In genomic region chr19:14389881-14390837, GRCm38 (mm10) we compare ENCODE assay signal across 12 mouse cellular contexts.
DNase-seq lines count a peak whose midpoint lies in the region; ATAC-seq and TF ChIP-seq lines count a peak whose summit lies in the region.
"Had no signal": no experiment of that assay in that cellular context is flagged by ENCODE, and none has a peak within 500 bp of the region (broad histone marks: within the 10 kb centered on the region; RNA-seq: fewer than 3 reads in every experiment).

No protein-coding gene starts in this region.

- H3K9me3 ChIP-seq in heart, embryonic 11.5 days (replicated peaks; ENCODE audit: control insufficient read depth, low read length): no peaks in the 10 kb centered on the region
- H3K9me3 ChIP-seq in kidney, embryonic 16.5 days (ENCODE audit: low read length): no peaks in the 10 kb centered on the region; the same call in 1 of the 2 replicates
- no peaks in the 10 kb centered on the region for H3K9me3 ChIP-seq in midbrain, embryonic 14.5 days (ENCODE audit: control insufficient read depth, low read length)
- H3K9me3 ChIP-seq in midbrain, embryonic 11.5 days (ENCODE audit: control insufficient read depth, low read length): no peaks in the 10 kb centered on the region
- H3K9me3 ChIP-seq: stomach, embryonic 15.5 days had no signal

- no peak overlapping the region for H3K4me3 ChIP-seq in heart, embryonic 11.5 days (ENCODE audit: low read depth, low read length)
- no peak overlapping the region for H3K4me3 ChIP-seq in kidney, embryonic 16.5 days (ENCODE audit: low read length)
- no peak overlapping the region for H3K4me3 ChIP-seq in kidney, adult 2 months (ENCODE audit: insufficient read depth, low read depth, low read length)
- H3K4me3 ChIP-seq in midbrain, embryonic 14.5 days (replicated peaks; ENCODE audit: low read depth, low read length): no peak overlapping the region
- no peak overlapping the region for H3K4me3 ChIP-seq in midbrain, embryonic 11.5 days (ENCODE audit: low read depth, low read length)
- H3K4me3 ChIP-seq: stomach, embryonic 15.5 days had no signal

- no peak overlapping the region for H3K9ac ChIP-seq in heart, embryonic 11.5 days (ENCODE audit: low read depth, low read length)
- no peak overlapping the region for H3K9ac ChIP-seq in kidney, embryonic 16.5 days (replicated peaks; ENCODE audit: low read length)
- H3K9ac ChIP-seq in midbrain, embryonic 14.5 days (replicated peaks; ENCODE audit: low read length): no peak overlapping the region
- H3K9ac ChIP-seq in midbrain, embryonic 11.5 days (ENCODE audit: low read length): no peak overlapping the region
- H3K9ac ChIP-seq: stomach, embryonic 15.5 days had no signal

- TF ChIP-seq POLR2A in kidney, adult 2 months (IDR thresholded peaks at IDR 0.05; ENCODE audit: low read depth, low read length): no peak

- no peaks in the 10 kb centered on the region for H3K4me1 ChIP-seq in heart, embryonic 11.5 days (ENCODE audit: control insufficient read depth, insufficient read depth, low read length)
- no peaks in the 10 kb centered on the region for H3K4me1 ChIP-seq in kidney, embryonic 16.5 days (ENCODE audit: insufficient read depth, low read length)
- H3K4me1 ChIP-seq in kidney, adult 2 months (ENCODE audit: control insufficient read depth, insufficient read depth, low read length): no peaks in the 10 kb centered on the region
- no peaks in the 10 kb centered on the region; the same call in 1 of the 2 replicates for H3K4me1 ChIP-seq in midbrain, embryonic 14.5 days (ENCODE audit: control insufficient read depth, insufficient read depth, low read length)
- H3K4me1 ChIP-seq in midbrain, embryonic 11.5 days (ENCODE audit: control insufficient read depth, insufficient read depth, low read length): no peaks in the 10 kb centered on the region
- H3K4me1 ChIP-seq: stomach, embryonic 15.5 days had no signal

- no peak for ATAC-seq in heart, embryonic 11.5 days (replicated peaks; ENCODE audit: insufficient number of reproducible peaks, low FRiP score, low TSS enrichment)
- ATAC-seq in kidney, embryonic 16.5 days (ENCODE audit: low FRiP score, low TSS enrichment): peak; percentile 70; the same call in 1 of the 2 replicates
- ATAC-seq in midbrain, embryonic 14.5 days (ENCODE audit: low FRiP score, low TSS enrichment): no peak
- ATAC-seq in midbrain, embryonic 11.5 days (ENCODE audit: low FRiP score): no peak

- H3K36me3 ChIP-seq in heart, embryonic 11.5 days (ENCODE audit: control insufficient read depth, insufficient read depth, low read length): no peaks in the 10 kb centered on the region
- H3K36me3 ChIP-seq in kidney, embryonic 16.5 days (ENCODE audit: insufficient read depth, low read length): no peaks in the 10 kb centered on the region
- no peaks in the 10 kb centered on the region for H3K36me3 ChIP-seq in kidney, adult 2 months (ENCODE audit: control insufficient read depth, insufficient read depth, low read length)
- no peaks in the 10 kb centered on the region for H3K36me3 ChIP-seq in midbrain, embryonic 14.5 days (ENCODE audit: control insufficient read depth, insufficient read depth, low read length)
- H3K36me3 ChIP-seq in midbrain, embryonic 11.5 days (ENCODE audit: control insufficient read depth, insufficient read depth, low read length): no peaks in the 10 kb centered on the region
- H3K36me3 ChIP-seq: stomach, embryonic 15.5 days had no signal

- TF ChIP-seq CTCF in kidney, adult 2 months (conservative IDR thresholded peaks at IDR 0.05; ENCODE audit: insufficient read depth, insufficient read length, low read depth, low read length): no peak

- H3K27ac ChIP-seq in heart, embryonic 11.5 days (ENCODE audit: low read depth, low read length): no peak overlapping the region
- no peak overlapping the region for H3K27ac ChIP-seq in kidney, embryonic 16.5 days (ENCODE audit: low read length)
- no peak overlapping the region for H3K27ac ChIP-seq in kidney, adult 2 months (ENCODE audit: insufficient read depth, low read depth, low read length)
- H3K27ac ChIP-seq in midbrain, embryonic 14.5 days (replicated peaks; ENCODE audit: low read depth, low read length): no peak overlapping the region
- H3K27ac ChIP-seq in midbrain, embryonic 11.5 days (ENCODE audit: low read depth, low read length): no peak overlapping the region
- H3K27ac ChIP-seq: stomach, embryonic 15.5 days had no signal

- DNase-seq in heart, adult 18-20 months: peak; percentile 14
- no peak for DNase-seq in kidney, adult 2 months
- DNase-seq in midbrain, embryonic 14.5 days: peak; percentile 50
- DNase-seq in midbrain, embryonic 11.5 days (ENCODE audit: low spot score, missing footprints): no peak
- DNase-seq in lung, postnatal 4 days: peak; percentile 6 to 39
- no peak for DNase-seq in gastrocnemius, postnatal 10 days
- DNase-seq: adrenal gland, postnatal 25 days; cerebellum, adult 11 months had no signal

- H3K4me2 ChIP-seq in heart, embryonic 11.5 days: no peak overlapping the region
- no peak overlapping the region for H3K4me2 ChIP-seq in kidney, embryonic 16.5 days (replicated peaks; ENCODE audit: low read depth, low read length)
- no peak overlapping the region for H3K4me2 ChIP-seq in midbrain, embryonic 14.5 days (ENCODE audit: low read length)
- H3K4me2 ChIP-seq in midbrain, embryonic 11.5 days: no peak overlapping the region
- H3K4me2 ChIP-seq: liver, embryonic 11.5 days; stomach, embryonic 15.5 days had no signal

- WGBS in heart, embryonic 11.5 days (ENCODE audit: insufficient replicate concordance): 72% methylated on average over 6 of the region's 6 CpGs
- 62% methylated on average over 6 of the region's 6 CpGs for WGBS in kidney, embryonic 16.5 days
- WGBS in kidney, adult 2 months: 60% methylated on average over 6 of the region's 6 CpGs
- 69% methylated on average over 6 of the region's 6 CpGs for WGBS in midbrain, embryonic 14.5 days
- 85% methylated on average over 6 of the region's 6 CpGs for WGBS in midbrain, embryonic 11.5 days

- peaks cover 17% of the 10 kb centered on the region; the same call in 1 of the 2 replicates for H3K27me3 ChIP-seq in heart, embryonic 11.5 days (ENCODE audit: control insufficient read depth, insufficient read depth, low read length)
- no peaks in the 10 kb centered on the region for H3K27me3 ChIP-seq in kidney, embryonic 16.5 days (ENCODE audit: insufficient read depth, low read length)
- no peaks in the 10 kb centered on the region for H3K27me3 ChIP-seq in kidney, adult 2 months (replicated peaks; ENCODE audit: control insufficient read depth, insufficient read depth, low read length)
- H3K27me3 ChIP-seq in midbrain, embryonic 14.5 days (ENCODE audit: control insufficient read depth, insufficient read depth, low read length): no peaks in the 10 kb centered on the region
- H3K27me3 ChIP-seq in midbrain, embryonic 11.5 days (ENCODE audit: control insufficient read depth, insufficient read depth, low read length): no peaks in the 10 kb centered on the region
- H3K27me3 ChIP-seq: stomach, embryonic 15.5 days had no signal

Comparison
In these comparisons a context has a peak if more than half of its experiments do, and no peak if none do; other contexts are left out.
1. DNase-seq: peak in heart, adult 18-20 months (2 of 2), midbrain, embryonic 14.5 days (single experiment) and lung, postnatal 4 days (2 of 2); none in kidney, adult 2 months (single experiment), midbrain, embryonic 11.5 days (single experiment) and gastrocnemius, postnatal 10 days (single experiment).